Mouse (Mus musculus): ENCODE results near the gene Slc22a1. TPM values are rescaled to one million over a fixed set of nuclear protein-coding genes. Genes with fewer than 3 reads are reported as not detected.

The Slc22a1 gene
- polyA plus RNA-seq, 1 experiment, result 46.4 TPM

- Histone ChIP-seq H3K27me3 (ENCODE audit: control insufficient read depth, insufficient read depth, low read length) (no peaks in the 10 kb centered on the region), H3K27ac (ENCODE audit: insufficient read depth, low read depth, low read length) (no peak overlapping the region), H3K36me3 (ENCODE audit: control insufficient read depth, insufficient read depth, low read length) (peaks cover 23% of the 10 kb centered on the region), H3K4me1 (ENCODE audit: control insufficient read depth, insufficient read depth, insufficient read length, low read length) (peaks cover 8% of the 10 kb centered on the region; the same call in 1 of the 2 replicates), H3K4me3 (ENCODE audit: low read depth, low read length) (no peak overlapping the region)
- 37% methylated on average over 10 of the region's 10 CpGs for WGBS
- TF ChIP-seq CTCF (IDR thresholded peaks at IDR 0.05; ENCODE audit: extremely low read depth, insufficient read length, insufficient replicate concordance, low read depth, low read length) (no peak), POLR2A (IDR thresholded peaks at IDR 0.05; ENCODE audit: low read depth, low read length) (no peak)
Observed at GRCm38 (mm10) chr17:12659233-12659632, 16.4 kb downstream of the Slc22a1 start.

GRCm38 (mm10) chr17:12658784-12659183 lies 16.8 kb downstream of the Slc22a1 start:
- Histone ChIP-seq H3K4me1 (ENCODE audit: control insufficient read depth, insufficient read depth, insufficient read length, low read length) (peaks cover 8% of the 10 kb centered on the region; the same call in 1 of the 2 replicates), H3K4me3 (ENCODE audit: low read depth, low read length) (no peak overlapping the region), H3K27me3 (ENCODE audit: control insufficient read depth, insufficient read depth, low read length) (no peaks in the 10 kb centered on the region), H3K27ac (ENCODE audit: insufficient read depth, low read depth, low read length) (no peak overlapping the region), H3K36me3 (ENCODE audit: control insufficient read depth, insufficient read depth, low read length) (peaks cover 21% of the 10 kb centered on the region)
- TF ChIP-seq POLR2A (IDR thresholded peaks at IDR 0.05; ENCODE audit: low read depth, low read length) (no peak), CTCF (IDR thresholded peaks at IDR 0.05; ENCODE audit: extremely low read depth, insufficient read length, insufficient replicate concordance, low read depth, low read length) (no peak)
- WGBS, result 55% methylated on average over 7 of the region's 7 CpGs

- TF ChIP-seq CTCF (IDR thresholded peaks at IDR 0.05; ENCODE audit: extremely low read depth, insufficient read length, insufficient replicate concordance, low read depth, low read length), result no peak
- H3K36me3 ChIP-seq (ENCODE audit: control insufficient read depth, insufficient read depth, low read length), result peaks cover 21% of the 10 kb centered on the region
Observed at GRCm38 (mm10) chr17:12655826-12656225, 19.8 kb downstream of the Slc22a1 start.

GRCm38 (mm10) chr17:12654061-12654460 lies 21.6 kb downstream of the Slc22a1 start:
- peaks cover 30% of the 10 kb centered on the region for H3K36me3 ChIP-seq (ENCODE audit: control insufficient read depth, insufficient read depth, low read length)
- TF ChIP-seq CTCF (IDR thresholded peaks at IDR 0.05; ENCODE audit: extremely low read depth, insufficient read length, insufficient replicate concordance, low read depth, low read length) (no peak), POLR2A (IDR thresholded peaks at IDR 0.05; ENCODE audit: low read depth, low read length) (no peak)
- H3K4me3 ChIP-seq (ENCODE audit: low read depth, low read length), result no peak overlapping the region
- WGBS, result 92% methylated on average over 3 of the region's 3 CpGs
- H3K27ac ChIP-seq (ENCODE audit: insufficient read depth, low read depth, low read length), result no peak overlapping the region
- no peaks in the 10 kb centered on the region for H3K27me3 ChIP-seq (ENCODE audit: control insufficient read depth, insufficient read depth, low read length)
- peaks cover 6% of the 10 kb centered on the region; the same call in 1 of the 2 replicates for H3K4me1 ChIP-seq (ENCODE audit: control insufficient read depth, insufficient read depth, insufficient read length, low read length)

More at GRCm38 (mm10) chr17:12655826-12656225, 19.8 kb downstream of the Slc22a1 start:
- WGBS, result 54% methylated on average over 7 of the region's 7 CpGs
- H3K27me3 ChIP-seq (ENCODE audit: control insufficient read depth, insufficient read depth, low read length), result no peaks in the 10 kb centered on the region
- peaks cover 8% of the 10 kb centered on the region; the same call in 1 of the 2 replicates for H3K4me1 ChIP-seq (ENCODE audit: control insufficient read depth, insufficient read depth, insufficient read length, low read length)
- no peak overlapping the region for H3K27ac ChIP-seq (ENCODE audit: insufficient read depth, low read depth, low read length)
- H3K4me3 ChIP-seq (ENCODE audit: low read depth, low read length), result no peak overlapping the region

GRCm38 (mm10) chr17:12652604-12653003 lies 23.0 kb downstream of the Slc22a1 start:
- peaks cover 27% of the 10 kb centered on the region for H3K36me3 ChIP-seq (ENCODE audit: control insufficient read depth, insufficient read depth, low read length)
- H3K27ac ChIP-seq (ENCODE audit: insufficient read depth, low read depth, low read length), result no peak overlapping the region
- H3K4me1 ChIP-seq (ENCODE audit: control insufficient read depth, insufficient read depth, insufficient read length, low read length), result no peaks in the 10 kb centered on the region
- TF ChIP-seq POLR2A (IDR thresholded peaks at IDR 0.05; ENCODE audit: low read depth, low read length) (no peak), CTCF (IDR thresholded peaks at IDR 0.05; ENCODE audit: extremely low read depth, insufficient read length, insufficient replicate concordance, low read depth, low read length) (no peak)
- no peaks in the 10 kb centered on the region for H3K27me3 ChIP-seq (ENCODE audit: control insufficient read depth, insufficient read depth, low read length)
- WGBS, result 94% methylated on average over 11 of the region's 11 CpGs
- H3K4me3 ChIP-seq (ENCODE audit: low read depth, low read length), result no peak overlapping the region

- WGBS, result 88% methylated on average over 5 of the region's 5 CpGs
- H3K4me3 ChIP-seq (ENCODE audit: low read depth, low read length), result no peak overlapping the region
- H3K36me3 ChIP-seq (ENCODE audit: control insufficient read depth, insufficient read depth, low read length), result peaks cover 17% of the 10 kb centered on the region
- no peaks in the 10 kb centered on the region for H3K4me1 ChIP-seq (ENCODE audit: control insufficient read depth, insufficient read depth, insufficient read length, low read length)
- TF ChIP-seq CTCF (IDR thresholded peaks at IDR 0.05; ENCODE audit: extremely low read depth, insufficient read length, insufficient replicate concordance, low read depth, low read length) (no peak), POLR2A (IDR thresholded peaks at IDR 0.05; ENCODE audit: low read depth, low read length) (no peak)
- H3K27ac ChIP-seq (ENCODE audit: insufficient read depth, low read depth, low read length), result no peak overlapping the region
- no peaks in the 10 kb centered on the region for H3K27me3 ChIP-seq (ENCODE audit: control insufficient read depth, insufficient read depth, low read length)
Observed at GRCm38 (mm10) chr17:12645461-12645860, 30.2 kb downstream of the Slc22a1 start.

GRCm38 (mm10) chr17:12641087-12641486 lies 34.5 kb downstream of the Slc22a1 start:
- H3K4me1 ChIP-seq (ENCODE audit: control insufficient read depth, insufficient read depth, insufficient read length, low read length), result no peaks in the 10 kb centered on the region
- no peak for TF ChIP-seq CTCF (IDR thresholded peaks at IDR 0.05; ENCODE audit: extremely low read depth, insufficient read length, insufficient replicate concordance, low read depth, low read length)
- TF ChIP-seq POLR2A (IDR thresholded peaks at IDR 0.05; ENCODE audit: low read depth, low read length), result no peak
- no peak overlapping the region for H3K4me3 ChIP-seq (ENCODE audit: low read depth, low read length)
- H3K27ac ChIP-seq (ENCODE audit: insufficient read depth, low read depth, low read length), result no peak overlapping the region
- 72% methylated on average over 4 of the region's 4 CpGs for WGBS
- H3K27me3 ChIP-seq (ENCODE audit: control insufficient read depth, insufficient read depth, low read length), result no peaks in the 10 kb centered on the region
- H3K36me3 ChIP-seq (ENCODE audit: control insufficient read depth, insufficient read depth, low read length), result 0 out of 2 replicates have a peak, but pooled peaks cover under 1% of the 10 kb centered on the region

Measured in small intestine, adult 2 months (tissue).